Mouse (Mus musculus): ENCODE data around the gene Lrrc20. TPM values are rescaled to one million over a fixed set of nuclear protein-coding genes. Genes with fewer than 3 reads are reported as not detected.

Lrrc20 gene
- total and polyA plus RNA-seq, 3 experiments, result 4.2 to 11.1 (median 7.7) TPM

DNA sequence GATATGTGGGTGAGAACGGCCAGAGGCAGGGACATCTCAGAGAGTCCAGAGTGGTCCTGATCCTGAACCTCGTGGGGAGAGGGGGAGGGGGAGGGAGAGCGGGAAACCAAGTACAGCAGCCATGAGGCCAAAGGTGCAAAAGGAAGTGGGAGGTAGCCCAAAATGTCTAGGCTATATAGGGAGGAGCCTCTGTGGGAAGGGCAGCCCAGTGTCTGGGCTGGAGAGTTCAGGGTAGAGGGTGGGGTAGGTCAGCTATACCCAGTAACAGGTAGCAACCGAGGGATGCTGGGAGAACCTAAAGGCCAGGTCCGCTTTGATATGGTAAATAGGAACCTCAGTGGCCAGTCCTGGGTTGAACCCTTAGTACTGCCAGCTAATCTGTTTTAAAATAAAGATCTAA, 149.2 kb downstream of the Lrrc20 start:
- Histone ChIP-seq H3K27me3 (ENCODE audit: insufficient read depth, low read length) (no peaks in the 10 kb centered on the region), H3K36me3 (replicated peaks) (no peaks in the 10 kb centered on the region), H3K9me3 (replicated peaks) (no peaks in the 10 kb centered on the region), H3K4me1 (ENCODE audit: insufficient read depth, low read depth, low read length) (no peaks in the 10 kb centered on the region), H3K4me3 (ENCODE audit: low read depth, low read length) (no peak overlapping the region)
- TF ChIP-seq TAL1 (conservative IDR thresholded peaks at IDR 0.05; ENCODE audit: low read depth, low read length) (no peak), CTCF (IDR thresholded peaks at IDR 0.05; ENCODE audit: low read depth, low read length) (no peak), GATA2 (IDR thresholded peaks at IDR 0.05; ENCODE audit: borderline replicate concordance, low read depth, low read length) (no peak), GATA1 (IDR thresholded peaks at IDR 0.05; ENCODE audit: borderline replicate concordance, low read length) (no peak), POLR2AphosphoS5 (IDR thresholded peaks at IDR 0.05; ENCODE audit: insufficient replicate concordance, low read depth, low read length) (no peak)
- ATAC-seq (ENCODE audit: extremely low read depth, insufficient number of reproducible peaks, low FRiP score, poor library complexity, severe bottlenecking) (no peak), DNase-seq (ENCODE audit: low spot score) (no peak)

DNA sequence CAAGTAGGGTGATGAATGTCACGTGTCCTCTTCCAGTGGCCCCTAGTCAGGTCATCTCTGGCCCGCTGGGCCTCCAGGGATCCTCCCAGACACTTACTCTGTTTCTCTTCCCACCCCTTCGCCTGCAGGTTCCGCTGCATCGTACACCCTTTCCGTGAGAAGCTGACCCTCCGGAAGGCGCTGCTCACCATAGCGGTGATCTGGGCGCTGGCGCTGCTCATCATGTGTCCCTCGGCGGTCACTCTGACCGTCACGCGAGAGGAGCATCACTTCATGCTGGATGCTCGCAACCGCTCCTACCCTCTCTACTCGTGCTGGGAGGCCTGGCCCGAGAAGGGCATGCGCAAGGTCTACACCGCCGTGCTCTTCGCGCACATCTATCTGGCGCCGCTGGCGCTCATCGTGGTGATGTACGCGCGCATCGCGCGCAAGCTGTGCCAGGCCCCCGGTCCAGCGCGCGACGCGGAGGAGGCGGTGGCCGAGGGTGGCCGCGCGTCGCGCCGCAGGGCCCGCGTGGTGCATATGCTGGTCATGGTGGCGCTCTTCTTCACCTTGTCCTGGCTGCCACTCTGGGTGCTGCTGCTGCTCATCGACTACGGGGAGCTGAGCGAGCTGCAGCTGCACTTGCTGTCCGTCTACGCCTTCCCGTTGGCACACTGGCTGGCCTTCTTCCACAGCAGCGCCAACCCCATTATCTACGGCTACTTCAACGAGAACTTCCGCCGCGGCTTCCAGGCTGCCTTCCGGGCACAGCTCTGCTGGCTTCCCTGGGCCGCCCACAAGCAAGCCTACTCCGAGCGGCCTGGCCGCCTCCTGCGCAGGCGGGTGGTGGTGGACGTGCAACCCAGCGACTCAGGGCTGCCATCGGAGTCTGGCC, 150.0 kb downstream of the Lrrc20 start:
- DNase-seq (ENCODE audit: low spot score), result no peak
- no peaks in the 10 kb centered on the region for H3K36me3 ChIP-seq (replicated peaks)
- no peak for ATAC-seq (ENCODE audit: extremely low read depth, insufficient number of reproducible peaks, low FRiP score, poor library complexity, severe bottlenecking)
- H3K4me3 ChIP-seq (ENCODE audit: low read depth, low read length), result no peak overlapping the region
- no peaks in the 10 kb centered on the region for H3K4me1 ChIP-seq (ENCODE audit: insufficient read depth, low read depth, low read length)
- TF ChIP-seq POLR2AphosphoS5 (IDR thresholded peaks at IDR 0.05; ENCODE audit: insufficient replicate concordance, low read depth, low read length) (no peak), GATA1 (IDR thresholded peaks at IDR 0.05; ENCODE audit: borderline replicate concordance, low read length) (no peak), TAL1 (conservative IDR thresholded peaks at IDR 0.05; ENCODE audit: low read depth, low read length) (no peak), CTCF (IDR thresholded peaks at IDR 0.05; ENCODE audit: low read depth, low read length) (no peak), GATA2 (IDR thresholded peaks at IDR 0.05; ENCODE audit: borderline replicate concordance, low read depth, low read length) (no peak)
- H3K9me3 ChIP-seq (replicated peaks), result no peaks in the 10 kb centered on the region
- no peaks in the 10 kb centered on the region for H3K27me3 ChIP-seq (ENCODE audit: insufficient read depth, low read length)

DNA sequence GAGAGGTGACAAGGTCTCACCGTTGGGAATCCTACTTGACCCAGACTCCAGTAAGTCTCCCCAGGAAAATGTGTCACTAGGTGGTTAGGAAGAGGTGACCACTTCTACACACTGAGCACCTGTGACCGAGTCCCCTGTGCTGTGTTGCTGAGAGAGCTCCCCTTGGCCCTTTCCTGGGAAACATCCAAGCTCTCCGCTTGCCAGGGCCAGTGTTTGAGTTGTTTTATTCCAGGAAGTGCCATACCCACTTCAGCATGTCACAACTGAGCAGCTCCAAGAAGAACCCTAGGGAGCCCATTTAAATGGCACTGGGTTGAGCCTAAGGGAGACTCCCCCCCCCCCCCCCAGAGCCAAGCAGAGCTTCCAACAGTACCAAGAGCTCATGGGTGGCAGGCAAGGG, 150.9 kb downstream of the Lrrc20 start:
- no peaks in the 10 kb centered on the region for H3K36me3 ChIP-seq (replicated peaks)
- no peak overlapping the region for H3K4me3 ChIP-seq (ENCODE audit: low read depth, low read length)
- no peak for ATAC-seq (ENCODE audit: extremely low read depth, insufficient number of reproducible peaks, low FRiP score, poor library complexity, severe bottlenecking)
- TF ChIP-seq TAL1 (conservative IDR thresholded peaks at IDR 0.05; ENCODE audit: low read depth, low read length), result no peak
- TF ChIP-seq CTCF (IDR thresholded peaks at IDR 0.05; ENCODE audit: low read depth, low read length), result no peak
- TF ChIP-seq GATA1 (IDR thresholded peaks at IDR 0.05; ENCODE audit: borderline replicate concordance, low read length), result no peak
- TF ChIP-seq POLR2AphosphoS5 (IDR thresholded peaks at IDR 0.05; ENCODE audit: insufficient replicate concordance, low read depth, low read length), result no peak
- TF ChIP-seq GATA2 (IDR thresholded peaks at IDR 0.05; ENCODE audit: borderline replicate concordance, low read depth, low read length), result no peak
- no peaks in the 10 kb centered on the region for H3K9me3 ChIP-seq (replicated peaks)
- no peaks in the 10 kb centered on the region for H3K4me1 ChIP-seq (ENCODE audit: insufficient read depth, low read depth, low read length)
- DNase-seq (ENCODE audit: low spot score), result no peak
- H3K27me3 ChIP-seq (ENCODE audit: insufficient read depth, low read length), result 0 out of 2 replicates have a peak, but pooled peaks cover 2% of the 10 kb centered on the region

DNA sequence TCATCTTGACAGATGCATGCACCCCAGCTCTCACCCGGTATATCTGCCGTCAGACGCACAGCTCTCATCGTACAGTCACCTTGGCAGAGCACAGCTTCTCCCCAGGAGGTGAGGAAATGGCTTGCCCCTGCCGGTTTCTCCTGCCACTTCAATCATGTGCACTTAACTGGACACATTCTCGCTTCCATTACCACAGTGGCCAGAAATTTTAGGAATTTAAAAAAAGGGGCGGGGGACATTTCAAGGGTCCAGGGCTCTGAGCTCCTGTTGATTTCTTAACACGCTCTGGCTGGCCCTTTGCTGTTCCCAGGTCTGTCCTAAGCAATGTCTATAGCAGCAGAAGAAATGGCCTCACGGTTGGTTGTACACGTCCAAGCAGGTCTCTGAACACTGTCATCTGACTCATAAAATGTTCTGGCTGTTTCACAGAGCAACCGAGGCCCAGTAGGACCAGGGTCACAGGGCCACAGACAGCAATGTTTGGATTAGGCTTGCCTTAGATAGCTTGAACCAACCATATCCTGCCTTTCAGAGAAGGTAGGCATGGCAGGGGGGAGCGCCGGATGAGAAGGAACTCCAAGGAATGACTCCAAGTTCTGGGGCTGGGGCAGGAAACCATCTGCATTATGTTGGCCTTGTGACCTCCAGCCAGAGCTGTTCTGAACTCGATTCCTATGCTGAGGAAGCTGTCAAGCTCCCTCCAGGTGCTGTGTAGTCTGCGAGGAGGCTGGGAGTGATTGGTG, 151.8 kb downstream of the Lrrc20 start:
- no peaks in the 10 kb centered on the region for H3K4me1 ChIP-seq (ENCODE audit: insufficient read depth, low read depth, low read length)
- ATAC-seq (ENCODE audit: extremely low read depth, insufficient number of reproducible peaks, low FRiP score, poor library complexity, severe bottlenecking), result no peak
- H3K9me3 ChIP-seq (replicated peaks), result no peaks in the 10 kb centered on the region
- no peaks in the 10 kb centered on the region for H3K36me3 ChIP-seq (replicated peaks)
- 0 out of 2 replicates have a peak, but pooled peaks cover 2% of the 10 kb centered on the region for H3K27me3 ChIP-seq (ENCODE audit: insufficient read depth, low read length)
- no peak for DNase-seq (ENCODE audit: low spot score)
- H3K4me3 ChIP-seq (ENCODE audit: low read depth, low read length), result no peak overlapping the region
- TF ChIP-seq CTCF (IDR thresholded peaks at IDR 0.05; ENCODE audit: low read depth, low read length) (no peak), GATA1 (IDR thresholded peaks at IDR 0.05; ENCODE audit: borderline replicate concordance, low read length) (no peak), GATA2 (IDR thresholded peaks at IDR 0.05; ENCODE audit: borderline replicate concordance, low read depth, low read length) (no peak), POLR2AphosphoS5 (IDR thresholded peaks at IDR 0.05; ENCODE audit: insufficient replicate concordance, low read depth, low read length) (no peak), TAL1 (conservative IDR thresholded peaks at IDR 0.05; ENCODE audit: low read depth, low read length) (no peak)

DNA sequence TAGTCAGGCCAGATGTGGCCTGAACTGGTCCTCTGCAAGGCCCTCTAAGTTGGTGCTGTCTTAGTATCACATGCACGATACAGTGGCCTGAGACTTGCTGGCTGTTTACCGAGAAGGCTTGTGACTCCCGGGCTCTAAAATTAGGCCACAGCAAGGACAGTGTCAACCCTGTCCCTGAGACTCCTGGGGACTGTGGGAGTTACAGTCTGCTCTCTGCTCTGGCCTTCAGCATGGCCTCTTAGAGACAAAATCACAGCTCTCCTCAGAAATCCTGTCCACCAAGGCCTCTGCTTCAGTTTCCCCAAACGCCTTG, 152.3 kb downstream of the Lrrc20 start:
- Histone ChIP-seq H3K27me3 (ENCODE audit: insufficient read depth, low read length) (0 out of 2 replicates have a peak, but pooled peaks cover 2% of the 10 kb centered on the region), H3K9me3 (replicated peaks) (no peaks in the 10 kb centered on the region), H3K4me3 (ENCODE audit: low read depth, low read length) (no peak overlapping the region), H3K4me1 (ENCODE audit: insufficient read depth, low read depth, low read length) (no peaks in the 10 kb centered on the region), H3K36me3 (replicated peaks) (no peaks in the 10 kb centered on the region)
- ATAC-seq (ENCODE audit: extremely low read depth, insufficient number of reproducible peaks, low FRiP score, poor library complexity, severe bottlenecking) (no peak), DNase-seq (ENCODE audit: low spot score) (no peak)
- no peak for TF ChIP-seq GATA2 (IDR thresholded peaks at IDR 0.05; ENCODE audit: borderline replicate concordance, low read depth, low read length)

Other genes with a start within 250 kb of the Lrrc20 start
- gene Adamts14, start 202.4 kb upstream of the Lrrc20 start, total RNA-seq (2014; fragmentation: Nextera tagmentation), result not detected in 2 replicates
- gene Adamts14, start 202.4 kb upstream of the Lrrc20 start, total RNA-seq (2017), result not detected in 2 replicates
- gene Adamts14, start 202.4 kb upstream of the Lrrc20 start, polyA plus RNA-seq (2012), result not detected in 2 replicates
- not detected in 2 replicates for gene Prf1, start 178.0 kb upstream of the Lrrc20 start, total RNA-seq (2014; fragmentation: Nextera tagmentation)
- gene Prf1, start 178.0 kb upstream of the Lrrc20 start, total RNA-seq (2017), result 0.05 and 0.06 TPM in 2 replicates
- not detected in 2 replicates for gene Prf1, start 178.0 kb upstream of the Lrrc20 start, polyA plus RNA-seq (2012)
- gene Pald1, start 92.3 kb upstream of the Lrrc20 start, total RNA-seq (2014; fragmentation: Nextera tagmentation), result not detected in 2 replicates
- not detected in 2 replicates for gene Pald1, start 92.3 kb upstream of the Lrrc20 start, total RNA-seq (2017)
- 0.03 TPM in 1 of 2 replicates, not detected in the other for gene Pald1, start 92.3 kb upstream of the Lrrc20 start, polyA plus RNA-seq (2012)
- gene Nodal, start 57.8 kb upstream of the Lrrc20 start, total RNA-seq (2014; fragmentation: Nextera tagmentation), result not detected in 2 replicates
- not detected in 2 replicates for gene Nodal, start 57.8 kb upstream of the Lrrc20 start, total RNA-seq (2017)
- gene Nodal, start 57.8 kb upstream of the Lrrc20 start, polyA plus RNA-seq (2012), result not detected in 2 replicates
- gene Eif4ebp2, start 23.1 kb upstream of the Lrrc20 start, total RNA-seq (2014; fragmentation: Nextera tagmentation), result 184 and 214 TPM in 2 replicates
- 8.9 and 9.4 TPM in 2 replicates for gene Eif4ebp2, start 23.1 kb upstream of the Lrrc20 start, total RNA-seq (2017)
- gene Eif4ebp2, start 23.1 kb upstream of the Lrrc20 start, polyA plus RNA-seq (2012), result 96.4 and 118 TPM in 2 replicates
- not detected in 2 replicates for gene Npffr1, start 119.7 kb downstream of the Lrrc20 start, total RNA-seq (2014; fragmentation: Nextera tagmentation)
- 0.05 and 0.12 TPM in 2 replicates for gene Npffr1, start 119.7 kb downstream of the Lrrc20 start, total RNA-seq (2017)
- gene Npffr1, start 119.7 kb downstream of the Lrrc20 start, polyA plus RNA-seq (2012), result not detected in 2 replicates
- gene Ppa1, start 172.8 kb downstream of the Lrrc20 start, total RNA-seq (2014; fragmentation: Nextera tagmentation), result 19.0 and 29.6 TPM in 2 replicates
- 36.8 and 42.0 TPM in 2 replicates for gene Ppa1, start 172.8 kb downstream of the Lrrc20 start, total RNA-seq (2017)
- gene Ppa1, start 172.8 kb downstream of the Lrrc20 start, polyA plus RNA-seq (2012), result 14.8 and 15.0 TPM in 2 replicates
- gene Sar1a, start 204.5 kb downstream of the Lrrc20 start, total RNA-seq (2014; fragmentation: Nextera tagmentation), result 60.0 and 85.1 TPM in 2 replicates
- gene Sar1a, start 204.5 kb downstream of the Lrrc20 start, total RNA-seq (2017), result 72.4 and 83.0 TPM in 2 replicates
- 30.8 and 31.6 TPM in 2 replicates for gene Sar1a, start 204.5 kb downstream of the Lrrc20 start, polyA plus RNA-seq (2012)
- gene Tysnd1, start 219.7 kb downstream of the Lrrc20 start, total RNA-seq (2014; fragmentation: Nextera tagmentation), result 5.1 and 13.5 TPM in 2 replicates
- 8.2 and 10.8 TPM in 2 replicates for gene Tysnd1, start 219.7 kb downstream of the Lrrc20 start, total RNA-seq (2017)
- gene Tysnd1, start 219.7 kb downstream of the Lrrc20 start, polyA plus RNA-seq (2012), result 104 and 161 TPM in 2 replicates
- 2.7 and 7.4 TPM in 2 replicates for gene Aifm2, start 239.5 kb downstream of the Lrrc20 start, total RNA-seq (2014; fragmentation: Nextera tagmentation)
- gene Aifm2, start 239.5 kb downstream of the Lrrc20 start, total RNA-seq (2017), result 6.9 and 7.3 TPM in 2 replicates
- 3.2 and 4.1 TPM in 2 replicates for gene Aifm2, start 239.5 kb downstream of the Lrrc20 start, polyA plus RNA-seq (2012)